Mouse (Mus musculus) small intestine, adult 2 months (tissue): ENCODE results near the gene Myl6b.

ENCODE experiments used
- CTCF ChIP-seq: fragments of 200-500 bp; IDR thresholded peaks from 2 replicates; pipeline ENCODE4 v1.5.1; 2012; ENCODE audit warnings: low read depth, mild to moderate bottlenecking, control low read depth, inconsistent platforms, low read length, moderate library complexity, mixed read lengths; ENCODE audit not compliant: insufficient replicate concordance, insufficient read length; ENCODE audit errors: extremely low read depth
- POLR2A ChIP-seq: fragments of 200-500 bp; IDR thresholded peaks from 2 replicates; pipeline ENCODE4 v1.6.1; 2012; ENCODE audit warnings: low read depth, mild to moderate bottlenecking, control low read depth, inconsistent platforms, low read length, moderate library complexity

- TF ChIP-seq CTCF (peak; percentile 94; the same call in 1 of the 2 replicates), POLR2A (peak; percentile 97; the same call in 1 of the 2 replicates)
Observed at GRCm38 (mm10) chr10:128493695-128494666, 4.5 kb downstream of the Myl6b start, which contains the start of gene Myl6.
